Mouse (Mus musculus): ENCODE results near the gene Rfpl4. TPM values are rescaled to one million over a fixed set of nuclear protein-coding genes. Genes with fewer than 3 reads are reported as not detected.

Gene Rfpl4
- polyA plus RNA-seq, 1 experiment = not detected

- Histone ChIP-seq H3K27ac (ENCODE audit: insufficient read depth, low read depth, low read length) (peak overlapping the region; percentile 9), H3K4me3 (ENCODE audit: insufficient read depth, low read length) (peak overlapping the region; percentile 67), H3K4me1 (ENCODE audit: control insufficient read depth, insufficient read depth, low read length) (peaks cover 34% of the 10 kb centered on the region)
- TF ChIP-seq CTCF (IDR thresholded peaks at IDR 0.05; ENCODE audit: low read depth, low read length) (no peak), POLR2A (IDR thresholded peaks at IDR 0.05; ENCODE audit: borderline replicate concordance, low read depth, low read length) (no peak)
Observed at GRCm38 (mm10) chr7:5081939-5082338, 34.8 kb downstream of the Rfpl4 start.

GRCm38 (mm10) chr7:5081241-5081640, 35.5 kb downstream of the Rfpl4 start:
- peaks cover 37% of the 10 kb centered on the region for H3K4me1 ChIP-seq (ENCODE audit: control insufficient read depth, insufficient read depth, low read length)

DNA sequence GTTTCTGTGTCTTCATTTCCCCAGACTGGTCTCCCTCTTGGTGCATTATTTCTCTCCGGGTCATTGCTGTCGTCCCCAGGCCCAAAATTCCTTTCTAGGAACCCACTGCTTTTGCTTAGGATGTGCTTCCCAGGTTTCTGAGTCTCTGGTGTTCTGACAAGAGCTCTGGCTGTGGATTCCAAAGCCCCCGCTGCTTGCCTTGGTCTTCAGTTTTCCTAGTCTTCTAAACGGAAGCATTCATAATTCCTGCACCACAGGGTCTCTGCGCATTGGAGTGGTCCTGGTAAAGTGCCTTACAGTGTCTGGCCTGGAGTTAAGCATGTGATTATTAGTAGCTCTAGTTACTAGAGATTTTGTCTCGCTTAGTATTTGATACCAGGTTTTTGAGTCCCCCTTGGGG, 35.9 kb downstream of the Rfpl4 start:
- peaks cover 39% of the 10 kb centered on the region for H3K4me1 ChIP-seq (ENCODE audit: control insufficient read depth, insufficient read depth, low read length)
- TF ChIP-seq POLR2A (IDR thresholded peaks at IDR 0.05; ENCODE audit: borderline replicate concordance, low read depth, low read length) (no peak), CTCF (IDR thresholded peaks at IDR 0.05; ENCODE audit: low read depth, low read length) (no peak)
- H3K4me3 ChIP-seq (ENCODE audit: insufficient read depth, low read length) = peak overlapping the region; percentile 67
- H3K27ac ChIP-seq (ENCODE audit: insufficient read depth, low read depth, low read length) = peak overlapping the region; percentile 79

More at GRCm38 (mm10) chr7:5081241-5081640, 35.5 kb downstream of the Rfpl4 start:
- Histone ChIP-seq H3K27ac (ENCODE audit: insufficient read depth, low read depth, low read length) (peak overlapping the region; percentile 20; the same call in 1 of the 2 replicates), H3K4me3 (ENCODE audit: insufficient read depth, low read length) (peak overlapping the region; percentile 67)
- no peak for TF ChIP-seq POLR2A (IDR thresholded peaks at IDR 0.05; ENCODE audit: borderline replicate concordance, low read depth, low read length)
- no peak for TF ChIP-seq CTCF (IDR thresholded peaks at IDR 0.05; ENCODE audit: low read depth, low read length)

DNA sequence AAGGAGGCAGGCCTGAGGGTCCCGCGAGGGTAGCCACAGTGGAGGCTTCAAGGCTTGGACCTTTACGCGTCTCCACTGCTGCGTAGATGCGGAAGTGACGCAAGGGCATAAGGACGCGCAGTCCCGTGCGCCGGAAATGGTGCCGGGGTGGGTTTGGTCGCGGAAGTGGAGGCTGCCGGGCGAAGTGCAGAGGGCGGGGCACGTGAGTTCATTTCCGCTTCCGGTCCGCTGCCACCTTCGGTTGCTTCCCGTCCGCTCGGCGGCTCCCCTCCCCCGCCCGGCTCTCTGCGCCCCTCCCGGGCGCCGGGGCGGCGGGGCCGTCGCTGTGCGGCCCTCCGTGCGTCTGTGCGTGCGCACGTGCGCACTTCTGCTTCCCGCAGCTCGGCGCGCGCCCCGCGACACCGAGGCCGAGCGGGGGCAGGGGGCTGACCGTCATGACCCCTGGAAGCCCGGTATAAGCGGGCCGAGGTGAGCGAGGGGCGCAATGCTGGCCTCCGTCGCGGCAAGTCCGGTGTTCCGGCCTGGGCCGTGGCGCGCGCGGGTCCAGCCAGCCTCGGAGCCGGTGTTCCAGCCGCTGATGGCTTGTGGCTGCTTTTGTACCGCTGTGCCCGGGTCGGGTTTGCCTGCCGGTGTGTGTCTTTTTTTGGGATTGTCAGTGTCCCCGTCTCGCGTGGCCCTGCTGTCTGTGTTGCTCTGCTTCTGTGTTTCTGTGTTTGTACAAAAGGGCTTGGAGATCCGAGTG, 36.6 kb downstream of the Rfpl4 start, which contains the start of gene Epn1:
Gene Epn1, plus strand, starts transcription at position 226 of the 742 bp plus-strand sequence.
- H3K27ac ChIP-seq (ENCODE audit: insufficient read depth, low read depth, low read length) = peak within 1 kb of the TSS; percentile 79
- H3K4me1 ChIP-seq (ENCODE audit: control insufficient read depth, insufficient read depth, low read length) = peaks cover 42% of the 10 kb centered on the region
- peak within 1 kb of the TSS; percentile 67 for H3K4me3 ChIP-seq (ENCODE audit: insufficient read depth, low read length)
- no peak for TF ChIP-seq CTCF (IDR thresholded peaks at IDR 0.05; ENCODE audit: low read depth, low read length)
- no peak for TF ChIP-seq POLR2A (IDR thresholded peaks at IDR 0.05; ENCODE audit: borderline replicate concordance, low read depth, low read length)

DNA sequence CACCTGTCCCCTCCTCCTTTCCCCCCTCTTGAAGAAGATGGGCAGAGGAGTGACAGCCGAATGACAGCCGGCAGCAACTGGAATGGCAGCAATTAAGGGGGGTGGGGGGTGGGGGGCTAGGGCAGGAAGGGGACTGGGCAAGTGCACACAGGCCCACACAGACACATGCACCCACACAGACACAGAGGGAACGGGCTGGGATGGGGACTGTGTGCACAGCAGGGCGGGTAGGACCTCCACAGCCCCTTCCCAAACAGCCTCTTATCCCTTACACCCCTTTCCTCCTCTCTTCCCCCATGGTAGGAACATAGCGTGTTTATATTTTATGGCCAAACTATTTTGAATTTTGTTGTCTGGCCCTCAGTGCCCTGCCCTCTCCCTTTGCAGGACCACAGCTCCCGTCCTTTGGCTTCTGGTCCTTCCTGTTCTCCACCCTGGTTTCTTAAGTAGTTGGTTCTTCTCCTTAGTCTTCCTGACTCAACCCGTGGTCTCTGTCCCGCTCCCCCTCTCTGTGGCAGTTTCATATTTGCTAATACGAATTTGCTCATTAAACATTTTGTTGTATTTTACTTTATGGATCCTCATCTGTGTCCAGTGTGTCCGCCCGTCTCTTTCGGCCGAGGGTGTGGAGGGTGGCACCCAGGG, 37.3 kb downstream of the Rfpl4 start:
- peaks cover 36% of the 10 kb centered on the region for H3K4me1 ChIP-seq (ENCODE audit: control insufficient read depth, insufficient read depth, low read length)
- H3K4me3 ChIP-seq (ENCODE audit: insufficient read depth, low read length) = peak overlapping the region; percentile 45
- peak overlapping the region; percentile 64 for H3K27ac ChIP-seq (ENCODE audit: insufficient read depth, low read depth, low read length)

DNA sequence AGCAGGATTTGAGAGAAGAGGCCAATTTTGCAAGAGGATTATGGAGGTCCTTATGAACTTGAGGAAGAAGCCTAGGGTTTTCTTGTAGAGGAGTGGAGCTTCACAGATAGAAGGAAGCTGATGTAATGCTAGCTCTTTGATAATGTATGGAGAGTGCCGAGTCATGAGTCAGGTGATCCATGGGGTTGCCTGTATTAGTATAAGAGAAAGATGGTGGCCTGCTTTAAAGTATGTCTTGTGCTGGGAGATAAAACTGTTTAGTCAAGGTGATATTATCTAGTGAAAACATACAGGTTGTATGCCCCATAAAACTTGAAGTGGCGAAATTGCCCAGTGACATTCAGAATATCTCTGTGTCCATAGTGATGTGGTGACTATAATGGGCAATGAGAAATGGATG, 39.8 kb downstream of the Rfpl4 start:
- Histone ChIP-seq H3K4me1 (ENCODE audit: control insufficient read depth, insufficient read depth, low read length) (peaks cover 22% of the 10 kb centered on the region), H3K4me3 (ENCODE audit: insufficient read depth, low read length) (no peak overlapping the region), H3K27ac (ENCODE audit: insufficient read depth, low read depth, low read length) (peak overlapping the region; percentile 34)
- no peak for TF ChIP-seq CTCF (IDR thresholded peaks at IDR 0.05; ENCODE audit: low read depth, low read length)
- TF ChIP-seq POLR2A (IDR thresholded peaks at IDR 0.05; ENCODE audit: borderline replicate concordance, low read depth, low read length) = no peak

DNA sequence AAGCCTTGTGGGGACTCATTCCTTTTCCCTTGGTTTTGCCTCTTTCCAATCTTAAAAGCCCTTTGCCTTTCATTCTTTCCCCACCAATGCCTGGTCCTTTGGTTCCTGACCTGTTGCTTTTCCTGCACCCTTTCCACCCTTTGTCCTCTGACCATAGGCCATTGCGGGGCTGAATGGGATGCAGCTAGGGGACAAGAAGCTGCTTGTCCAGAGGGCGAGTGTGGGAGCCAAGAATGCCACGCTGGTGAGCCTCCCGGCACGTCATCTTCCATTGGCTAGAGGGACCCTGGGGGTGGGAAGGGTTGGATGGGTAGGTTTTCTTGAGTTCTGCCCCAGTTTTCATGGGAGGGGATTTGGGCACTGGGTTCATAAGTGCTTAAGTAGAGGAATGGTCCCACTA, 41.8 kb downstream of the Rfpl4 start:
- Histone ChIP-seq H3K4me3 (ENCODE audit: insufficient read depth, low read length) (no peak overlapping the region), H3K27ac (ENCODE audit: insufficient read depth, low read depth, low read length) (no peak overlapping the region), H3K4me1 (ENCODE audit: control insufficient read depth, insufficient read depth, low read length) (peaks cover 20% of the 10 kb centered on the region)
- TF ChIP-seq CTCF (IDR thresholded peaks at IDR 0.05; ENCODE audit: low read depth, low read length) = no peak
- TF ChIP-seq POLR2A (IDR thresholded peaks at IDR 0.05; ENCODE audit: borderline replicate concordance, low read depth, low read length) = no peak

GRCm38 (mm10) chr7:5073586-5073985, 43.2 kb downstream of the Rfpl4 start:
- no peak overlapping the region for H3K27ac ChIP-seq (ENCODE audit: insufficient read depth, low read depth, low read length)
- H3K4me1 ChIP-seq (ENCODE audit: control insufficient read depth, insufficient read depth, low read length) = peaks cover 16% of the 10 kb centered on the region
- no peak overlapping the region for H3K4me3 ChIP-seq (ENCODE audit: insufficient read depth, low read length)
- TF ChIP-seq CTCF (IDR thresholded peaks at IDR 0.05; ENCODE audit: low read depth, low read length) (no peak), POLR2A (IDR thresholded peaks at IDR 0.05; ENCODE audit: borderline replicate concordance, low read depth, low read length) (no peak)

DNA sequence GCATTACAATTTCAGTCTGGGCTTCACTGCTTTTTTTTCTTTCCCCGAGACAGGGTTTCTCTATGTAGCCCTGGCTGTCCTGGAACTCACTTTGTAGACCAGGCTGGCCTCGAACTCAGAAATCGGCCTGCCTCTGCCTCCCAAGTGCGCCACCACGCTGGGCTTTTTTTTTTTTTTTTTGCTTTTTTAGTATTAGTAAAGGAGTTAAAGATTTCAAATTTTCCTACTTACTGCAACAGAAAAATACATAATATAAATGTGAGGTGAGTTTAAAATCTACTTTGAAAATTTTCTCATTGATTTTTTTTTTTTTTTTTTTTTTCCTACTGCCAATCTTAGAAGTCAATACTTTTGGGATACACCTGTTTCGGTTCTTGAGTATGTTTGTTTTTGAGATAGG, 51.9 kb downstream of the Rfpl4 start:
- Histone ChIP-seq H3K4me1 (ENCODE audit: control insufficient read depth, insufficient read depth, low read length) (peaks cover 20% of the 10 kb centered on the region), H3K27ac (ENCODE audit: insufficient read depth, low read depth, low read length) (no peak overlapping the region), H3K4me3 (ENCODE audit: insufficient read depth, low read length) (no peak overlapping the region)
- no peak for TF ChIP-seq POLR2A (IDR thresholded peaks at IDR 0.05; ENCODE audit: borderline replicate concordance, low read depth, low read length)
- TF ChIP-seq CTCF (IDR thresholded peaks at IDR 0.05; ENCODE audit: low read depth, low read length) = no peak

DNA sequence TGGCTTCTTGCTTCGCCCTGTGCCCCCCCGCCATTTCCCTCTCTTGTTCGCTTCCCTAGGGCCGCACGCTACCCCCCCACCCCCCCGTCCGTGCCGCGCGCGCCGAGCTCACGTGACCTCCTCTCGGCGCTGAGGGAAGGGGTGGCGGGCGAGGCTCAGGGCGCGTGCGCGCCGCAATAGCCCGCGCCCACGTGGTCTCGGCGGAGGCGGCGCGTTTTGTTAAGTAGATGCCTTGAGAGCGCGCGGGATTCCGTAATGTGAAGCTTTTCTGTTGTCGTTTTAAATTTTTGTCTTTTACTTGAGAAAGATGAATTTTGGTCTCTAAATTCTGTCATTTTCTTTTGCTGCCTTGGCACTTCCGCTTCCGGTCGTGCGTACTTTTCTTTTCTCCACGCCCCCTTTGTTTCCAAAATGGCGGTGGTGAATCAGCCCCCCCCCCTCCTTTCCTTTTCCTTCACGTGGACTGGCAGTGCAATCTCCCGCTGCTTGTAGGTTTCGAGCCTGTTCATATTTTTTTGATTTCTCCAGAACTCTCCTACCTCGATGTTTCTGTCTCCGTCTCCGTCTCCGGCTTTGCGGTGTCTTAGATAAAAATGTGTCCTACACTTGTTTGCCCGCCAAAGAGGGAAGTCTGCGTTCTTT, 54.3 kb downstream of the Rfpl4 start:
- H3K4me1 ChIP-seq (ENCODE audit: control insufficient read depth, insufficient read depth, low read length) = peaks cover 42% of the 10 kb centered on the region
- TF ChIP-seq CTCF (IDR thresholded peaks at IDR 0.05; ENCODE audit: low read depth, low read length) (no peak), POLR2A (IDR thresholded peaks at IDR 0.05; ENCODE audit: borderline replicate concordance, low read depth, low read length) (no peak)

More for the DNA sequence above, 54.3 kb downstream of the Rfpl4 start:
- H3K4me3 ChIP-seq (ENCODE audit: insufficient read depth, low read length) = peak overlapping the region; percentile 67
- H3K27ac ChIP-seq (ENCODE audit: insufficient read depth, low read depth, low read length) = peak overlapping the region; percentile 97
